Mouse (Mus musculus) megakaryocyte, embryonic 14.5 days (primary cell): Measurements from ENCODE around the gene Gpr19.

Experiments
- FLI1 ChIP-seq: IDR thresholded peaks from 2 replicates; pipeline ENCODE4 v1.6.1; 2012; ENCODE audit warnings: low read length, inconsistent platforms, mixed read lengths
- GATA1 ChIP-seq: IDR thresholded peaks from 3 replicates; pipeline ENCODE4 v1.6.1; 2012; ENCODE audit warnings: mixed read lengths, low read length, inconsistent platforms, borderline replicate concordance

DNA sequence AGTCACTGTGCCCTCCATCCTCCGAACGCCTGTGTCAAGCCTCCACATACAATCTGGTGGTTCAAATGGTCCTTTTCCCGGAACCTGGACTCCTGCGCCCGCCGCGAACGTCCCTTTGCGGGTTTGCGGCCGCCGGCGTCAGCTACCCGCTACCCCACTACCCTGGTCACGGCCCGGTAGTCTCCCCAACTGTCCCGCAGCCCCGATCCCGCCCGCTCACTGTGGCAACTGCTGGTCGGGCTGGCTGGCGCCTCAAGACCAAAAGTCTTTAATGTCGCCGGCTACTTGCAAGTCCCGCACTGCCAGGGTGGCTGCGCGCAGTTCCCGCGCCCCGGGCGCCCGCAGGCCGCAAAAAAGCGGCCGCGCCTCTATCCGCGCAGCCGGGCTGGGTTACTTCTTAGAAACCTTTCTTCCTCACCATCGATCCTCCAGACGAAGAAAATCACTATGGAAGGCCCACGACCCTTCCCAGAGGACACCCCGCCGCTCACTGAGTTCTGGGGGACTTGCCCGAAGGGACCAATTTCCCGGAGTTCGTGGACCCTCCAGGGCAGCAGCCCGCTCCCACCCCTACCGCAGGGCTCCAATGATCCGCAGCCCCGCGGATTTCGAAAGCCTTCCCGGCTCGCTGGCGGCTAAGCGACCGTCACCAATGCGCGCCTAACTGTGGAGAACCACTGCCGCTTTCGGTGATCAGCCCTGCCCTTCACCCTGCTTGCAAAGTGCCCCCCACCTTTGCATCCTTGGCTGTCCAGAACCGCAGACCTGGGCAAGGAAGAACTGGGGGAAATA is 28.6 kb upstream of the Gpr19 start:
- no peak for TF ChIP-seq GATA1
- TF ChIP-seq FLI1 = no peak
